Mouse (Mus musculus) inflammation-experienced regulatory T-cells, adult 6 months (primary cell): ENCODE measurements around the gene Gm5148. TPM values are rescaled to one million over a fixed set of nuclear protein-coding genes. Genes with fewer than 3 reads are reported as not detected.

Experiments used
- ATAC-seq: one replicate; pipeline ENCODE4 v1.8.0; 2017
- polyA plus RNA-seq, 3 experiments: library from polyadenylated mRNA; unstranded; fragments of 100-300 nt; shearing (Covaris generic); gene quantifications; one replicate each; pipeline ENCODE4 v1.2.1; 2017

The Gm5148 gene
- 1 to 10 TPM; 1.0 to 2.0 (median 1.6) TPM for polyA plus RNA-seq

GRCm38 (mm10) chr3:37724171-37724804 lies at the start of gene Gm5148:
Gene Gm5148, minus strand, starts transcription at chr3:37724490.
- ATAC-seq: peak; percentile 89

GRCm38 (mm10) chr3:37770951-37771350 lies 46.7 kb upstream of the Gm5148 start:
- no peak for ATAC-seq

GRCm38 (mm10) chr3:37769268-37769756 lies 45.0 kb upstream of the Gm5148 start:
- ATAC-seq: peak; percentile 88

- peak; percentile 20 for ATAC-seq
These were observed 43.1 kb upstream of the Gm5148 start for GRCm38 (mm10) chr3:37767147-37768015.

- ATAC-seq: no peak
These were observed 42.3 kb upstream of the Gm5148 start for GRCm38 (mm10) chr3:37766628-37767027.

- ATAC-seq: no peak
These were observed 41.7 kb upstream of the Gm5148 start for GRCm38 (mm10) chr3:37765971-37766370.

GRCm38 (mm10) chr3:37765275-37765674 lies 41.0 kb upstream of the Gm5148 start:
- ATAC-seq: no peak

GRCm38 (mm10) chr3:37762303-37762702 lies 38.0 kb upstream of the Gm5148 start:
- no peak for ATAC-seq

- no peak for ATAC-seq
These were observed 37.5 kb upstream of the Gm5148 start for GRCm38 (mm10) chr3:37761741-37762140.

- ATAC-seq: peak; percentile 57
These were observed 36.6 kb upstream of the Gm5148 start for GRCm38 (mm10) chr3:37760866-37761265.

GRCm38 (mm10) chr3:37758611-37759322 lies 34.5 kb upstream of the Gm5148 start:
- no peak for ATAC-seq

GRCm38 (mm10) chr3:37758124-37758523 lies 33.8 kb upstream of the Gm5148 start:
- peak; percentile 85 for ATAC-seq

- ATAC-seq: no peak
These were observed 33.3 kb upstream of the Gm5148 start for GRCm38 (mm10) chr3:37757613-37758012.

- no peak for ATAC-seq
These were observed 31.7 kb upstream of the Gm5148 start for GRCm38 (mm10) chr3:37756005-37756404.

GRCm38 (mm10) chr3:37754639-37755038 lies 30.3 kb upstream of the Gm5148 start:
- no peak for ATAC-seq

- ATAC-seq: peak; percentile 74
These were observed 28.9 kb upstream of the Gm5148 start for GRCm38 (mm10) chr3:37753148-37753547.

GRCm38 (mm10) chr3:37748002-37748733 lies 23.9 kb upstream of the Gm5148 start:
- ATAC-seq: peak; percentile 59

- ATAC-seq: peak; percentile 59
These were observed 23.1 kb upstream of the Gm5148 start for GRCm38 (mm10) chr3:37747258-37748001.

- no peak for ATAC-seq
These were observed 19.8 kb upstream of the Gm5148 start for GRCm38 (mm10) chr3:37744050-37744449.

GRCm38 (mm10) chr3:37739996-37740395 lies 15.7 kb upstream of the Gm5148 start:
- no peak for ATAC-seq

- ATAC-seq: peak; percentile 92
These were observed 14.1 kb upstream of the Gm5148 start for GRCm38 (mm10) chr3:37738171-37738950.
